Mouse (Mus musculus) retina, postnatal 1 day (tissue): ENCODE measurements at regions not wholly inside any gene's neighbourhood (a gene's known extent, or its start where the extent isn't known, plus 50 kb on each side); places are given as distances from the start of the nearest gene placed in this dataset.

Source experiments
- DNase-seq: peaks from one replicate; pipeline ENCODE4 v3.0.0-alpha.2; 2012

GRCm38 (mm10) chr14:85095631-85096030 is 652.3 kb downstream of the Pcdh17 start:
- DNase-seq, result peak; percentile 5

GRCm38 (mm10) chr14:85097077-85097476 is 653.7 kb downstream of the Pcdh17 start:
- peak; percentile 22 for DNase-seq
